Mouse (Mus musculus) megakaryocyte, embryonic 14.5 days (primary cell): ENCODE measurements around the gene Slc22a8. TPM values are rescaled to one million over a fixed set of nuclear protein-coding genes. Genes with fewer than 3 reads are reported as not detected.

ENCODE experiments used
- H3K27me3 ChIP-seq: replicated peaks from 2 replicates; pipeline ENCODE3; 2012; ENCODE audit warnings: inconsistent platforms
- H3K36me3 ChIP-seq: replicated peaks from 2 replicates; pipeline ENCODE3; 2012; ENCODE audit warnings: low read length, inconsistent platforms, mixed read lengths
- H3K4me1 ChIP-seq: 2 replicates; pipeline ENCODE4 v1.6.1; 2012; ENCODE audit warnings: inconsistent platforms
- H3K4me3 ChIP-seq: replicated peaks from 2 replicates; pipeline ENCODE3; 2012; ENCODE audit warnings: moderate library complexity, mild to moderate bottlenecking, inconsistent platforms
- H3K9me3 ChIP-seq: 2 replicates; pipeline ENCODE4 v1.6.1; 2012; ENCODE audit warnings: inconsistent platforms
- FLI1 ChIP-seq: IDR thresholded peaks from 2 replicates; pipeline ENCODE4 v1.6.1; 2012; ENCODE audit warnings: low read length, inconsistent platforms, mixed read lengths
- GATA1 ChIP-seq: IDR thresholded peaks from 3 replicates; pipeline ENCODE4 v1.6.1; 2012; ENCODE audit warnings: mixed read lengths, low read length, inconsistent platforms, borderline replicate concordance
- polyA plus RNA-seq: library from polyadenylated mRNA; stranded (reverse); fragments of >175 nt; gene quantifications from 2 replicates; pipeline ENCODE4 v1.2.3, GENCODE M21; 2012; ENCODE audit warnings: low replicate concordance; ENCODE audit not compliant: insufficient read depth

Gene Slc22a8
- not detected in 2 replicates for polyA plus RNA-seq

DNA sequence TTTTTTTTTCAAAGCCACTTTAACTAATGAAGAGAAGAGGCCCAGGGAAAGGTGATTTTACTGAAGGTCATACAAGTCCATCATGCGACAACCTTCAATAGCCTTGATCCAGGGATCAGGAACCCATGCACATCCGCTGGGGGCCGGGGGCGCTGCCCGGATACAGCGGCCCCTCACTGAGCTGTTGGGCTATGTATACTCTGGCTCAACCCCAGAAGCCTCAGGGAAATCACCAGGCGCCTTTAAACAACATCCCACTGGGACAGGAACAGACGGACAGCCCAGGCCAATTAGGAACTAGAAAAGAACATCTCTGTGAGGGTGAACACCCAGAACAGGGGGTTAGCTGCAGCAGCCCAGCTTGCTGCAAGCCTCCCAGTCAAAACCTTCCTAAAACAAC, at the start of gene Slc22a8:
Gene Slc22a8, plus strand, starts transcription at position 301 of the 400 bp plus-strand sequence.
- Histone ChIP-seq H3K27me3 (peaks cover 4% of the 10 kb centered on the region), H3K36me3 (no peaks in the 10 kb centered on the region), H3K9me3 (no peaks in the 10 kb centered on the region), H3K4me1 (peaks cover 56% of the 10 kb centered on the region), H3K4me3 (peak within 1 kb of the TSS; percentile 74)
- TF ChIP-seq GATA1 (no peak), FLI1 (no peak)

DNA sequence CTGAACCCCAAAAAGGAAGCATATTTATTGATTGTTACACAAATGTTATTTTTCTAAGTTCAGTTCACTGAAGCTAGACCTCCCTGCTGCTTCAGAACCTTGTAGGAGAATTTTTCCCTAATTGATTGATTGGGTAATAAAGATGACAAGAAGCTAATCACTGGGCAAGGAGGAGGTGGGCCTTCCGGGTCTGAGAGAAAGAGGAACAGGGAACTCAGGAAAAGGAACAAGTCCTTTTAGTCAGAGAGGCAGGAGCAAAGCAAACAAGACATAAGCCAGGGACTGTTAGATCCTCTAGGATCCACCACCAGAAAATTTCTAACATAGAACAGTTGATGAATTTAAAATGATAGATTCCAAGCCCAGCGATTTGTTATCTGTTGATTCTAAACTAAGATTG, 32.2 kb upstream of the Slc22a8 start:
- Histone ChIP-seq H3K4me1 (no peaks in the 10 kb centered on the region), H3K9me3 (no peaks in the 10 kb centered on the region), H3K4me3 (no peak overlapping the region), H3K36me3 (no peaks in the 10 kb centered on the region), H3K27me3 (peaks cover 19% of the 10 kb centered on the region)
- no peak for TF ChIP-seq FLI1
- no peak for TF ChIP-seq GATA1

DNA sequence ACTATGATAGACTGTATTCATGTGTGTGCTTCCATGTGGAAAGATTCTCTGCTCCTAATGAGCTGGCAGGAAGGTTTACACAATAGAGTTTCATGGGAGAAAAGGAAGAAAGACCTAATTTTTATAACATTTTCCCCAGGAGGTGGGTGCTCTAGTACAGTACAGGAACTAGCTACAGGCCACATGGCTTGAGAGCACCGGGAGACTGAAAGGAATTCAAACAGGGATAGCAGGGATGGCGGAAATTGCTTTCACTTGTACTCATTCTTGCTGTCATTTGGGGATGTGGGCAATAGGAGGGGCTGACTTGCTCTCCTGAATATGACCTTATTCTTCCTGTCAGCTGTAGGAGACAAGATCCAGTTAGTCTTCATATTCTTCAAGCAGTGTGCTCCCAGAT, 27.0 kb upstream of the Slc22a8 start:
- Histone ChIP-seq H3K27me3 (peaks cover 7% of the 10 kb centered on the region), H3K4me1 (peaks cover 17% of the 10 kb centered on the region), H3K36me3 (no peaks in the 10 kb centered on the region), H3K4me3 (no peak overlapping the region), H3K9me3 (no peaks in the 10 kb centered on the region)
- no peak for TF ChIP-seq GATA1
- no peak for TF ChIP-seq FLI1

DNA sequence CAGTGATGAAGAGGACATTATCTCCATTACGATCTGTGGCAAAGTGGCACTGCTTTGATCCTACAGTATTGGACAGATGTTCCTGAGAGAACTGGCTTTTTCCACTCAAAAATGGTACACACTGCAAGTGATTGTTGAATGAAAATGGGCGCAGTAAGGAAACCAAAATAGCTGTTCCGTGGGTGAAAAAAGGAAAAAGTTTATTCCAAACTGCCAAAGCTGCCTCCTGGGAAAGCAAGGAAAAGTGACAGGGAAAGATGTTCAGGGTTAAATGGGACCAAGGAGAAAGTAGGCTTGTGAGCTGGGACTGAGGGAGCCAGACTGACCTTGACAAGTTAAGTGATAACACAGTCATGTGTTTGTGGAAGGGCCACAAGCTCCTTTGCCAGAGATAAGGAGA, 26.6 kb upstream of the Slc22a8 start:
- no peak overlapping the region for H3K4me3 ChIP-seq
- H3K27me3 ChIP-seq = peaks cover 8% of the 10 kb centered on the region
- TF ChIP-seq FLI1 (no peak), GATA1 (no peak)
- peaks cover 20% of the 10 kb centered on the region for H3K4me1 ChIP-seq
- H3K36me3 ChIP-seq = no peaks in the 10 kb centered on the region
- H3K9me3 ChIP-seq = no peaks in the 10 kb centered on the region

DNA sequence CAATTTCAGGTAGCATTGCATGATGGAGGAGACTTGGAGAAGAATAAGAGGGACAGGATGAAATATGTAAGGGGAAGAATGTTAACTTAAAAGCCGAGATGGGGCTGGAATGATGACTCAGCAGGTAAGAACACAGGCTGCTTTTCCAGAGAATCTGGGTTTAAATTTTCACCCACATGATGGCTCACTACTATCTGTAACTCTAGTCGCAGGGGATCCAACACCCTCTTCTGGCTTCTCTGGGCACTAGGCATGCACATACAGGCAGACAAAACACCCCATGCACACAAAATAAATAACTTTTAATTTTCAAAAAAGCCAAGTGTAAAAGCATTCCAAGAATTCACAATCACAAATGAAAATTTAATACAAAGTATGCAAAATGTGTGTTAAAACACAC, 25.8 kb upstream of the Slc22a8 start:
- H3K4me3 ChIP-seq = no peak overlapping the region
- no peaks in the 10 kb centered on the region for H3K36me3 ChIP-seq
- H3K9me3 ChIP-seq = no peaks in the 10 kb centered on the region
- H3K4me1 ChIP-seq = peaks cover 28% of the 10 kb centered on the region
- TF ChIP-seq GATA1 (no peak), FLI1 (no peak)
- peaks cover 8% of the 10 kb centered on the region for H3K27me3 ChIP-seq

DNA sequence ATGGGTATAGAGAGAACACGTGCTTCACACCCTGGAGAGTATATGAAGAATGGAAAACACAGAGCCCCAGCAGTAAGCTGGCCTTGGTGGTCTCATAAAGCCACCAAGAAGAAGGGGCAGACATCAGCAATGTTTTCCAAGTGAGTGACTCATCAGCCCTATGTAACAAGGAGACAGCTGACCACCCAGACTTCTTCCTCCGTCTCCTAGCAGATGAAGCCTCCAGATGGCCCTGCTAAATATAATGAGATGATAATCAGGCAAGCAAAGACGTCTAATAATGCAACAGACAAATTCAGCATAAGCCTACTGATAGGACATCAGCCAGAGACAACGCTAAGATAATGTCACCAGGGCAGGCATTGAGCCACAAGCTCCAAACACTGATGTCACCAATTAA, 25.1 kb upstream of the Slc22a8 start:
- no peak overlapping the region for H3K4me3 ChIP-seq
- H3K27me3 ChIP-seq = peaks cover 8% of the 10 kb centered on the region
- no peaks in the 10 kb centered on the region for H3K9me3 ChIP-seq

DNA sequence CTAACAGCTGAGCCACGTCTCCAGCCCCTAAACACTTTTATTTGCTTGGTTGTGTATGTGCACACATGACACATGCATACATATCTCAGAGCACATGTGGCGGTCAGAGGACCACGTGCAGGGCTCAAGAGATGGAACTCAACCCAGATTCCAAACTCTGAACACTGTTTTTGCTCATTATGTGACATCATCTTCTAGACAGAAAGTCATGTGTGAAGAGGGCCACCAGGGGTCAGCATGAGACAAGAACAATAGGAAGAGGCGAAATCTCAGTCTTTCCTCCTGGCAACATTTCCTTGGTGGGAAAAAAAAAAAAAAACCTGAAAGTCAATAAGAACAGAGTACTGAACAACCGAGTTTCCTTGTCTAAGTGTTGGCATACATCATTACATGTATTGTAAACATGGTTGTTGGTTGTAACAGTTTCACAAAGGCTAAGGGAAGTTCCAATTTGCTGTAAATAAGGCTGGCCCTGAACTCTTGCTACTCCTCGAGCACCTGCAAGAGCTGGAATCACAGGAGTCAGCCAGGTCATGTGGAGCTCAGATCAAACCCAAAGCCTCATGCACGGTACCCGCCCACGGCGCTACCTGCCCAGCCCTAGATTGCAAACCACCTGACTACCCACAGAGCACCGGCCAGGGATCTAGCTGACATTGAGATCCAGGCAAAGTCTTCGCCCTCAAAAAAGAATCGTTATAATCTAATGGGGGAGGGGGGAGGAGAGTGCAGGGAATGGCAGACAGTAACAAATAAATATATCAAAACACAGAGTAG, 23.8 kb upstream of the Slc22a8 start:
- H3K36me3 ChIP-seq = no peaks in the 10 kb centered on the region
- TF ChIP-seq GATA1 = no peak
- no peak for TF ChIP-seq FLI1
- peaks cover 36% of the 10 kb centered on the region for H3K4me1 ChIP-seq
- H3K9me3 ChIP-seq = no peaks in the 10 kb centered on the region
- H3K27me3 ChIP-seq = peaks cover 9% of the 10 kb centered on the region
- H3K4me3 ChIP-seq = no peak overlapping the region

More for the DNA sequence above, 25.1 kb upstream of the Slc22a8 start:
- Histone ChIP-seq H3K4me1 (peaks cover 34% of the 10 kb centered on the region), H3K36me3 (no peaks in the 10 kb centered on the region)
- TF ChIP-seq GATA1 (no peak), FLI1 (no peak)

DNA sequence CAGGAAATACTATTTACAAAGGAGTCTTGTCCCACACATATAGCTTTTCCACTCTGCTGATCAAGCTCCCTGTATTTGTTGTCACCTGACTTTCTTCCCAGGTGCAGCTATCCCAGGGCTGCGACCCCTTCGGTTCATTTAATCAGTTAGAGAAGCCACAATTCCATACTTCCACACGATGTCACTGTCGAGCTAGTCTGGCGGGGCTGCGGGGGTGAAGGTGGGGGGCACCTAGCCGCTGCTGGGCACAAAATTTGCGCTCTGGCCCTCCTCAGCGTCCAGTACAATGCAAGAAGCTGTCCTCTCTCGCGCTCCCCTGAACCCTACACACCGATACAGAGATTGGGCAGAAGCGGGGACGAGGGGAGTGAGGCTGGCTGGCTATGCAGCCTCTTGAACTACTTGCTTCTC, 21.6 kb upstream of the Slc22a8 start:
- H3K4me1 ChIP-seq = peaks cover 31% of the 10 kb centered on the region
- H3K36me3 ChIP-seq = no peaks in the 10 kb centered on the region
- H3K9me3 ChIP-seq = no peaks in the 10 kb centered on the region
- H3K27me3 ChIP-seq = peaks cover 7% of the 10 kb centered on the region
- TF ChIP-seq FLI1 (no peak), GATA1 (no peak)
- H3K4me3 ChIP-seq = peak overlapping the region; percentile 8

DNA sequence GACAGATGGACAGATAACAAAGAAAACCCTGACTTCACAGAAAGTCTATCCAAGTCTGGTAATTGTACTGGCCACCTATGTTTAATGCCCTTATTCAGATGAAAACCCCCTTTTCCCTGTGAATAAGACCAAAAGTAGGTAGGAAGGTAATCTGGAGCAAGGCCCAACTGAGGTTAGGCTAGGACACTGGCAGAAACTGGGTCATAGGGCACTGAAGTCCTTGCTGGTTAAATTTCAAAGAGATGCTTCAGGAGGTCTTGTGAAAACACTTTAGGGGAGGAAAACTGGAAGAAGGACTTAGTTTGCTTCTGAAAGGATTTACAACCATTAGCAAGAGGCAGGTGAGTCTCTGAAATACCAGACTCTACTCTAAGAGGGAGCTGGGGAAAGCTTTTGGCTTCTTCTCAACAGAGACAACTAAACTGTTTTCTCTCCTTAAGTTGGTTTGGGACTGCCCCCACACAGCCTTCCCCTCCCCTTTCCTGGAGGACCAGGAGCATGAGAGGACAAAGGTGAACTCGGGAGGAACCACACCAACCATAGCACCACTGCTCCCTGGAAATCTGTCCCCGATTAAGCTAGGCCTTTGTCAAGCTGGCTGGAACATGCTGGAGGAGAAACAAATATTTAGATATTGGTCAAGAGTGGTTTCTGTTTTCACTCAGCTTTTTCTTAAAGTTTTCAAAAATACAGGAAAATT, 20.6 kb upstream of the Slc22a8 start:
- Histone ChIP-seq H3K27me3 (peaks cover 7% of the 10 kb centered on the region), H3K4me3 (no peak overlapping the region), H3K9me3 (no peaks in the 10 kb centered on the region), H3K4me1 (peaks cover 22% of the 10 kb centered on the region), H3K36me3 (no peaks in the 10 kb centered on the region)
- no peak for TF ChIP-seq GATA1
- TF ChIP-seq FLI1 = no peak

DNA sequence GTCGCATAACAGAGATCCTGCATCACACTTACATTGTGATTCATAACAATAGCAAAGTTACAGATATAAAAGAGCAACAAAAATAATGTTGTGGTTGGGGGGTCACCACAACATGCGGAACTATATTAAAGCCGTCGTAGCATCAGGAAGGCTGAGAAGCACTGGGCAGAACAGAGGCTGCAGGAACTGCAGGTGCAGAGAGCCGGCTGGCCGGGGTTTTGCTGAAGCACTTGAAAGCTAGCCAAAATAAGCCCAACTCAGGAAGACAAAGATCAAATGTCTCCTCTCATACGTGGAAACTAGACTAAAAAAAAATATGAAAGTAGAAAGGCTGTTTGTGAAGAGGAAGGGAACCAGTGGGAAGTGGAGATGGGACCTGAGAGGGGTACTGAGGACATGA, 19.3 kb upstream of the Slc22a8 start:
- Histone ChIP-seq H3K9me3 (no peaks in the 10 kb centered on the region), H3K36me3 (no peaks in the 10 kb centered on the region), H3K4me3 (no peak overlapping the region), H3K27me3 (peaks cover 7% of the 10 kb centered on the region), H3K4me1 (peaks cover 22% of the 10 kb centered on the region)
- TF ChIP-seq FLI1 = no peak
- no peak for TF ChIP-seq GATA1
